Mouse (Mus musculus) CD8-positive naive resting alpha-beta T cell, adult 2 months (primary cell): Measurements from ENCODE around the gene Prpsap1.
A peak's percentile ranks its signal among the peaks of the same experiment; 100 is the strongest.

ENCODE experiments used
- DNase-seq, 2 experiments: peaks; one replicate each; pipeline ENCODE4 v3.0.0; 2022; ENCODE audit warnings: low read depth in 2 of 2, low spot score in 2 of 2

Gene Prpsap1

GRCm38 (mm10) chr11:116446308-116446887, 47.6 kb downstream of the Prpsap1 start:
- DNase-seq: no peak

DNA sequence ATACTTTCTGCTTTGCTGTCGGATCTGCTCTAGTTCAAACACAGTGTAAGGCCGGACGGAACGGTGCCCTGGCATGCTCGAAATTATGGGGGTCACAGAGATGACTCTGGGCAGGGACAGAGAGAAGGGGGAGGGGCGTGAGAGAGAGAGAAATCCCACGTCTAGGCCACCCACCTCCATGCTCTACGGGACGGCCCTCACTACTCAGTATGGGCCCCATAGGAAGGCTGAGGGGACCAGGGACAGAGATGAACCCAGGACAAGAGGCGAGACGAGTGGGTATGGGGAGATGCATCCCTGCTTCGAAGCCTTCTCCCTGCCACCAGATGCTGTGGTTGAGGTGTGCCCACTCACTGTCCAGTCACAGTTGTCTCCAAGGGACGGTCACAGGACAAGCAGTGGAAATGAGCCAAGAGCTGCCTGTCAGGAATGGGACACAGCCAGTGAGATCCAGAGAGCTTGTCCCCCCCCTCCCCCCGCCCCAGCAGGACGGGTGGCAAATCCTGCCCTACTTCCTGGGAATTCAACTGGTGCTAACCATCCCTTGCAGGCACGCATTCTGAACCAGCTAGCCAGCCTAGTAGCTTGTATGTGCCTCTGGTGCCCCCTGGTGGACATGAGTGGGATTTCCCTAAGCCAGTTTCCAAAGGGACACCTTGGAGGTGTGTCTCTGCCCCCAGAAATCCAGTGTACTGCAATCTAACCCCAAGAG, 48.2 kb downstream of the Prpsap1 start:
- DNase-seq: peak; percentile 96 to 97

DNA sequence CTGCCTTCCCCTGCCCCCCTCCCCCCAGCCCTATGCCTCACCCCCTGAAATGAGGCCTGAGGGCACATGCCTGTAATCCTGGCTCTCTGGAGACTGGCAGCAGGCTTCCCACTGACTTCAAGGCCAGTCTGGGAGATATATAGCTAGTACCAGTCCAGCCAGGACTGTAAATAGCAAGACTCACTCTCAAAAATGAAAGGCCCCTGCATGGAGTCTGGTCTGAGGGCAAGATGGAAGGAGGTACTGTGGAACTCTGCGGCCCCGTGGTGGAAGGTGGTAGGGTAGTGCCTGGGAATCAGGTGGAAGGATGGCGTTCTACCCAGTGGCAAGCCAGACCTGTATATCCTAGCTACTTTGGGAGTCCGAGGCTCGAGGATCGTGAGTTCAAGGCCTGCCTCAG, 50.1 kb downstream of the Prpsap1 start:
- no peak for DNase-seq

DNA sequence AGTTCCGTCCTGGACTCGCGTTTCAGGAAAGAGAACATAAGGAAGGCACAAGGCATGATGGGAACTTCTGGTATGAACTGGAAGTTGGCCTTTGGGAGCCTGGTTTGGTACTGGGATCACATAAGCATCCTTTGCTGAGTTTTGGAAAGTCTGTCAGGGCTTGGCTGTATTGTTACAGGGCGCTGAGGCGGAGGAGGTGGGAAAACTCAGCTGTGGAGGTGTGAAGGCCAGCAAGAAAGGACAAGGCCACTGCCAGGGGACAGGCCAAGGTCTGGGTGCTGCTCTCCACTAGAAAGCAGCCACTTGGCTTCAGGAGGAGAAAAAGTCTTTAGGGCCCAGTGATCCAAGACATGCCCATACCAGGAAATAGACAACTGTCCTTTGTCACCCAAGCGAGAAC, 50.7 kb downstream of the Prpsap1 start:
- DNase-seq: no peak

GRCm38 (mm10) chr11:116442867-116443177, 51.2 kb downstream of the Prpsap1 start:
- no peak for DNase-seq

GRCm38 (mm10) chr11:116442129-116442866, 51.7 kb downstream of the Prpsap1 start:
- no peak for DNase-seq

DNA sequence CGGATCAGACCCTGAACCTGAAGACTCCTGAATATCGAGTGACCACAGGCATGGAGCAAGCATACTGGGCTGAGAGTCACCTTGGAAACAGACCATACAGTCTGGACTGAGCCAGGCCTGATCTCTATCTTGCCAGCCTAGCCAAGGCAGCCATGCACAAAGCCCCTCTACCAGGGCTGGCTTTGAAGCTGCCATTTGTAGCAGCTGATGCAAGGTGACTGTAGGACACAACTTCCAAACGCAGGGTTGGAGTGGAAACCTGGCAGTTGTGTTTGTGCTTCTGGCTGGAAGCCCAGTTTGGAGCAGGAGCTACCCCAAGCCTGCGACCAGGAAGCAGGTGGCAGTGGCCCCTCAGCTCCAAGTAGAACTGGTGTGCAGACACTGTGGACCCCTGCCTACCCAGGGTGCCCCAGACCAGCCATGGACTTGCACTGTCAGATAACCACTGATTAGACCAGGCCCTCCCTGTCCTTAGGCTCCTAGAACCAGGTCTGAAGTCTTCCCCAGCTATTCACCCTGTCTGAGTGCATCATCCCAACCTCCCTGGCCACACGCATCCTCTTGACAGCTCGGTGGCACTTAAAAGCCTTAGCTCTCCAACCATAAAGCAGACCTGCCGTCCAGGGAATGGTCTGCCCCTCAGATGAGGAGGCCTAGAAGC, 53.5 kb downstream of the Prpsap1 start:
- DNase-seq: no peak

DNA sequence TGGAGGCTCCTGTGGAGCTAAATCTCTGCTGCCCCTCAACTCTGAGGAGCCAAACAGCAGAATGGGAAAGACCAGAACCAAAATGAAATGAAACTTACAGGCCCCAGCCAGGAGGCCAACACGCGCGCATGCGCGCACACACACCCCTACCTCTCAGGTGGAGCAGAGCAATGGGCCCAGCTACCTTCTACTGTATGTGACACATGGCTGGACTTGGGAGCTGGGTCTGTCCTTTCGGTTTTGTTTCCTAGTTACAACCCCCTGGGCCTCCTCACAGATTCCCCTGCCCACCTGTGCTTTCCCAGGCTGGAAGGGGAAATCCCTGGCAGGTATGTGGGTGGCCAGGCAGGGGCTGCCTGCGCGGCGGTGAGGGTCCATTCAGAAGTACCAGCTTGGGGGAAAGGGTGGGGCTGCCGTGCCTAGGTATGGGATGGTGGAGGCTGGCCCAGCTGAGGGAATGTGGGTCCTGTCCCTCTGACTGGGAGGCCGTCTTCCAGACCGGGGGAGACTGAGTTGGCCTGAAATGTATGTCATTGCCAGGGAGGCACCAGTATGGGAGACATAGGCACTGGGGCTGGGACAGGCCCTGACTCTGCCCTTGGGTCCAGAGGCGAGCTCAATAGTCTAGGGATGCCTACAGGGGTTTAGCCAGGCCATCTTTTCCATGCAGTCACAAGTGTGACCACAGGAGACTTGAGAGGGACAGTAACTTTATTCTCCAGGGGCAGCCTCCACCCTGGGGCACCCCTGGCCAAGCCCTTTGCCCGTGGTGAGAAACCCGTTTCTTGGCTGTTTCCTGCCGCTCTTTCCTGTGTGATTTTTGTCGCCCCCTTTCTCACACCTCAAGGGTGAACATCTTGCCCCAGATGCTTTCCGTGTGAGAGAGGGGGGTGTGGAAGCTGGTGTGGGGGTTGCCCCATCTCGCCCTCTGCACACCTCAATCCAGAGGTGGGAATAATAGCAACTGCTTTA, 54.4 kb downstream of the Prpsap1 start:
- peak in 1 of 2 experiments; percentile 39 for DNase-seq

DNA sequence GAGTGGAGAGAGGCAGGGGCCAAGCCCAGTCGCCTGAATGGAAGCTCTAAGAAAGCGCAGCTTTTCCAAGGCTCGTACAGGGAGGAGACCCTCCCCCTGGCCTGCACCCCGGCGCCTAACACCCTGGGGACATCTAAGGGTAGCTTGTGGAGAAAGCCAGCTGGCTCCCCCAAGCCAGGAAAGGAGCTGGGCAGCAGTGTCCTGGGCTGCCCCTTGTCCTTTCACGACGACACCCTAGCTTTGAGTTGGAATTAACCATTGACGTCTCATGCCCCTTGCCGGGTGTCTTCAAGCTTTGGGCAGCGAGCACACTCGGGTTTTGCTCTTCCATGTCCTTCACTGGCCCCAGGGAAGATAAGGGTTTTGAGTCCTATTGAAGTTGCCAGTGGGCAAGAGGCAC, 56.5 kb downstream of the Prpsap1 start:
- DNase-seq: no peak

DNA sequence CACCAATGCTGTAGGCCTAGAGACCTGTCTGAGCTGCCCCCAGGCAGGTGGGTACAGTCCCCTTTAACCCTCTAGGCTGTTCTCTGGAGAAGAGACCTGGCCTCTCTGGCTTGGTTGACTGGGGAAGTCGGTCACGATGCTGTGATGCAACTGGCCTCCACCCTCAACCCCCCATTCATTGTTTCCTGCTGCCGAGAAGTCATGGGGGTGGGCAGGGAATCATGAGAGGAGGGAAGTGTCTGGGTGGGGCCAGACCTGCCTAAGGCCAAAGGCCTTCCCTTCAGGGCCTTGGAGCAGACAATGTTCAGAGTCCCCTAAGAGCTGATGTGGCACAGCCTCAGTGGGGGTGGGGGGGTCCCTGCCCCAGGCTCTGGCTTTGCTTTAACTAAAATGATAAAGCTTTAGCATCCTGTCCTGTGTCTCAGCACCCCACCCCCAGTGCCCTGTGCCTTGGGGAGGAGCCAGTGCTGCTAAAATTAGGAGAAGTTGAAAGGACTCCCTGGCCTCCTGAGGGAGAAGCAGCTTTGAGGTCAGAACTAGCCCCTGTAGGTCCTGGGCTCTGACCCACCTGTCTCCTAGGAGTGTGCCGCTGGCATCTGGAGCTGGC, 57.2 kb downstream of the Prpsap1 start:
- no peak for DNase-seq

- DNase-seq: no peak
These were observed 57.8 kb downstream of the Prpsap1 start for GRCm38 (mm10) chr11:116435992-116436724.

DNA sequence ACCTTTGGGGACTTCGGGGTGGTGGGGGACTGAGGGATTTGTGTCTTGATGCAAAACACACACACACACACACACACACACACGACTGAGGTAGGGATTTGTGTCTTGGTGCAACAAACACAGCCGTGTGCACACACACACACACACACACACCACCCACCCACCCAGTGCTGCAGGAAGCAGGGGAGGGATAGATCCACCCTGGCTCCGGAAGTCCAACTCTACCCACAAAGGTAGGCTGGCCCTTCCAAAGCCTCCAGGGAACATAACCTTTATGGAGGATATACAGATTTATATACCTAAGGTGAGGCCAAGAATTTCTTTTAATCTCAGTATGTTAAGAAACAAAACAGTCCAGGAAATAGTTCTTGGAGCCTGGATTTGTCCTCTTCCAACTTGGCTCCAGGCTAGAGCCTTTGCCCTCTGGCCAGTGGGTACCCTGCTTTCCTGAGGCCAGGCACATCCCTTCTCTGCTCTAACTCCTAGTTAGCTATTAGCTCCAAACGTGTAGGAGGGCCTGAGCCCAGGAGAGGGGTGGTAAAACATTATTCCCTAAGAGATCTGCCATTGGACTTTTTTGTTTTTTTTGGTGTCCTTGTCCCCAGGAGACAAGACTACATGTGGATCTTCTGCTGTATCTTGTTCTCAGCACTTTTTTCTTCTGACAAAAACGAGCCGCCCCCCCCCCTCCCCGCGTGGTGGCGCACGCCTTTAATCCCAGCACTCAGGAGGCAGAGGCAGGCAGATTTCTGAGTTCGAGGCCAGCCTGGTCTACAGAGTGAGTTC, 58.8 kb downstream of the Prpsap1 start:
- DNase-seq: no peak

DNA sequence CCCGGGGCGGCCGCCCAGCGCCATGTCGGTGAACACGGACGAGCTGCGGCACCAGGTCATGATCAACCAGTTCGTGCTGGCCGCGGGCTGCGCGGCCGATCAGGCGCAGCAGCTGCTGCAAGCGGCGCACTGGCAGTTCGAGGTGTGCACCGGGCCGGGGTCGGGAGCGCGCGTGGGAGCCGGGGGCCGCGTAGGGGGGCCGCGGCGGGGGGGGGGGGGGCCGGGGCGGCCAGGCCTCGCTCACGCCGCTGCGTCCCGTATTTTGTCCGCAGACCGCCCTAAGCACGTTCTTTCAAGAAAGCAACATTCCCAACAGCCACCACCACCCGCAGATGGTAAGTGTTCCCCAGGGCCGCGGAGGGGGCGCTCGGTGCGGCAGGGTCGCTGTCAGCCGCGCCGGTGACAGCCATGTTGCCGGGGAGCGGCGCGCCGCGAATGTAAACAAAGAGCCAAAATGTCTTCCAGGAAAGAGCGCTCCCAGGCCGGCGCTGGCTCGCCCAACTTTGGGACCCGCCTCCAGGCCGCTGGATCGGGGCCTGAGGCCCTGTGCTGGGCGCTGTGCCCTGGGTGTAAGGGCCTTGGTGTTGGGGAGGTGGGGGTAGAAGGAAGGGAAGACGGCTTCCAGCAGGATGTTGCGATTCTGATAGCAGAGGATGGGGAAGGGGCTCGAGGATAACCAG, 59.6 kb downstream of the Prpsap1 start:
- peak; percentile 52 for DNase-seq

- DNase-seq: peak; percentile 98 to 99
These were observed 60.4 kb downstream of the Prpsap1 start, which contains the start of gene Ubald2 for GRCm38 (mm10) chr11:116433356-116434286. Ubald2 (plus strand) TSS chr11:116434094.

DNA sequence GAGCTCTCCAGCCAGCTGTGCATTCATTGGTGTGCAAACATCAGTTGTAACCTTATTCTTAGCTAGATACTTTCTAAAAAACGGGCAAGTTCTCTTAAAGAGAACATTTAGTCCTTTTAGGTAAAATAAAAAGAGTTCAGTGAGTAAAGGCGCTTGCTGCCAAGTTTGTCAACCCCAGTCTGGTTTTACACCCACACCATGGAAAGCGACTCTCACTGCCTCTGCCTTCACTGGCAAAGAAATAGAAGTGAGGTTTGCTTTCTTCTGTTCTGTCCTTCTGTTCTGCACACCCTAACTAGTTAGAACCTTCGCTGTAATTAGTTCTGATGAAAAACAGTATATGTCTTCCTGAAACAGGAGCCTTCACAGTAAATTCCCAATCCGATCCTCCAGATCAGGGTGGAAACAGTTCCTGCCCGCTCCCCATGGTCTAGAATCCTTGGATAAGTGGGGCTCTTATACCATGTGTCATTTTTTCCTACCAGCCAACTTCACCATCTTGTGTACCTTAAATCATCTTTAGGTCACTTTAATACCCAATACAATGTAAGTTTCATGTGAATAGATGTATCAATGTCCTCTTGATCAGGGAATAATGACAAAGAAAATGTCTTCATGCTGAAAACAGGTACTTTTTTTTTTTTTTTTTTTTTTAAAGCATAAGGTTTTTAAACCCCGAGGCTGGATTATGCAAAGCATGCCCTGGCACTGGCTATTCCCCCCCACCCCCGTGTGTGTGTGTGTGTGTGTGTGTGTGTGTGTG, 61.2 kb downstream of the Prpsap1 start:
- no peak for DNase-seq

- DNase-seq: no peak
These were observed 61.9 kb downstream of the Prpsap1 start for GRCm38 (mm10) chr11:116432127-116432526.
